Mouse (Mus musculus) megakaryocyte, embryonic 14.5 days (primary cell): ENCODE measurements around the gene Scarb1.

Source experiments
- FLI1 ChIP-seq: IDR thresholded peaks from 2 replicates; pipeline ENCODE4 v1.6.1; 2012; ENCODE audit warnings: low read length, inconsistent platforms, mixed read lengths
- GATA1 ChIP-seq: IDR thresholded peaks from 3 replicates; pipeline ENCODE4 v1.6.1; 2012; ENCODE audit warnings: mixed read lengths, low read length, inconsistent platforms, borderline replicate concordance

DNA sequence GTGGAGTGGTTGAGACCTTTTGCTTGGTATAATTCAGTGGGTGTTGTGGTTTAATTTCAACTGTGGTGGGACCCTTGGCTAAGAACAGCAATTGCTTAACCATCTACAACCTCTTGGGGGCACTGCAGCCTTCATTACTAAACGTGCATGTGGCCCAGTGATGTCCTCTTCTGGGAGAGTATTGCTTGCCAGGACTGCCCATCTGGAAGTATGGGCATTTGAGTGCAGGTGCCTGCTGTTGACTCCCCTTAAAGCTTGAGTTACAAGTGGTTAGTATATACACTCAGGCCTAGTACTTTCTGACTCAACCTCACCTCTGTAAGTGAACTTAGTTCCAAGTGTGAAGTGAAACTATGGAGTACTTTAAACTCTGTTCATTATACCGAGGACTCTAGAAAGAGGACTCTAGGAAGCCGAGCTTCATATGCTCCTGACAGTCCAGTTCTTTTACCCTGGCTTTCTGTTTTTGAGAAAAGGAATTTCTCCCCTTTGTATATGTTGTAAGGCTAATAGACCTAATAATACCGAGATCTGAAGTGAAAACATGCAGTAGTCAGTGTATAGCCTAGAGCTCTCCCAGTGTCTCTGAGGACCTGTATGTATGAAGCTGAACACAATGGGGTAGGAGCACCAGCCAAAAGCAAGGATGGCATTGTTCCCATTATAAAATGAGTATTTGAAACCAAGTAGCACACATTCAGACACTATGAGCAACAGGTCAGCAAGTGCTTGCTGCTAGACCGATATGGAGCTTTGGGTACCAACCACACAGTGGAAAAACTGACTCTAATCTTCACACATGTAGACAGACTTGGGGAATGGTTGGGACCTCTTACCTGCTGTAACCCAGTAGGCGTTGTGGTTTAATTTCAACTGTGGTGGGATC lies 42.0 kb upstream of the Scarb1 start:
- TF ChIP-seq GATA1 (no peak), FLI1 (no peak)
